Mouse (Mus musculus) midbrain, embryonic 13.5 days (tissue): ENCODE measurements around the gene Imp3. TPM values are rescaled to one million over a fixed set of nuclear protein-coding genes. Genes with fewer than 3 reads are reported as not detected.
"Not testable (repeated sequence)": the region's sequence is repeated elsewhere in the genome, so short reads cannot be mapped to it uniquely, and the experiment has no call there.

Experiments used
- ATAC-seq: fragments of 200-750 bp; cut with Nextera tagmentation; 2 replicates; pipeline ENCODE4 v1.8.0; 2017; ENCODE audit warnings: mild to moderate bottlenecking, moderate TSS enrichment, moderate library complexity
- H3K27ac ChIP-seq: fragments of 300-500 bp; sonication (generic); 2 replicates; pipeline ENCODE4 v1.5.1; 2015; ENCODE audit warnings: inconsistent platforms, mild to moderate bottlenecking, moderate library complexity
- H3K27me3 ChIP-seq: fragments of 300-500 bp; sonication (generic); 2 replicates; pipeline ENCODE4 v1.6.1; 2015; ENCODE audit warnings: mild to moderate bottlenecking, inconsistent platforms
- H3K36me3 ChIP-seq: fragments of 300-500 bp; sonication (generic); 2 replicates; pipeline ENCODE4 v1.6.1; 2015; ENCODE audit warnings: mild to moderate bottlenecking, inconsistent platforms
- H3K4me1 ChIP-seq: fragments of 300-500 bp; sonication (generic); replicated peaks from 2 replicates; pipeline ENCODE4 v1.6.1; 2015; ENCODE audit warnings: inconsistent platforms
- H3K4me2 ChIP-seq: fragments of 300-500 bp; sonication (generic); replicated peaks from 2 replicates; pipeline ENCODE4 v1.6.1; 2015; ENCODE audit warnings: moderate library complexity, mild to moderate bottlenecking, inconsistent platforms
- H3K4me3 ChIP-seq: fragments of 300-500 bp; sonication (generic); replicated peaks from 2 replicates; pipeline ENCODE4 v1.5.1; 2015; ENCODE audit warnings: mild to moderate bottlenecking, inconsistent platforms
- H3K9ac ChIP-seq: fragments of 300-500 bp; sonication (generic); replicated peaks from 2 replicates; pipeline ENCODE4 v1.6.1; 2015; ENCODE audit warnings: mild to moderate bottlenecking, inconsistent platforms
- H3K9me3 ChIP-seq: fragments of 300-500 bp; sonication (generic); 2 replicates; pipeline ENCODE4 v1.6.1; 2016; ENCODE audit warnings: mild to moderate bottlenecking, inconsistent platforms
- WGBS: fragments of 180-500 bp; shearing (Covaris S2); methylation state at CpG from one replicate; pipeline ENCODE4 v1.1.7; 2015; 5-methylcytosine and 5-hydroxymethylcytosine counted together
- polyA plus RNA-seq: library from polyadenylated mRNA; unstranded; fragments of >200 nt; fragmentation: Nextera tagmentation; extraction: Ambion mirVana; gene quantifications from 2 replicates; pipeline ENCODE4 v1.2.1, GENCODE M21; 2015

Gene Imp3
- polyA plus RNA-seq, 1 experiment from 2014 or later: 73.3 TPM

DNA sequence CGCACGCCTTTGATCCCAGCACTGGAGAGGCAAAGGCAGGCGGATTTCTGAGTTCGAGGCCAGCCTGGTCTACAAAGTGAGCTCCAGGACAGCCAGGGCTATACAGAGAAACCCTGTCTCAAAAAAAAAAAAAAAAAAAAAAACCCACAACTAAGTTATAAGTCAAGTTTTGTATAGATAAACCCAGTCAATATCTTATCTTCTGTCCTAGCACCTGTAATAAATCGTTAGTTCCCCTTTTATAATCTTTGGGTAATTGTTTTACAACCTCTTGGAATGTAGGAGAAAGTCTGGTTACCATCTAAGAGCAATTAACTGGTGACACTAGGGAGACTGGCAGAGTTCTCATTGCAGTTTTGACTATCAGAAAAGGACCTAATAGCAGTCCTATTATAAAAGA, 11.4 kb downstream of the Imp3 start:
- not testable (repeated sequence) for H3K27me3 ChIP-seq, H3K27ac ChIP-seq, H3K4me2 ChIP-seq, H3K36me3 ChIP-seq, H3K9ac ChIP-seq, H3K9me3 ChIP-seq, H3K4me3 ChIP-seq, ATAC-seq
- WGBS: 91% methylated on average over 5 of the region's 5 CpGs
- peaks cover 15% of the 10 kb centered on the region for H3K4me1 ChIP-seq

DNA sequence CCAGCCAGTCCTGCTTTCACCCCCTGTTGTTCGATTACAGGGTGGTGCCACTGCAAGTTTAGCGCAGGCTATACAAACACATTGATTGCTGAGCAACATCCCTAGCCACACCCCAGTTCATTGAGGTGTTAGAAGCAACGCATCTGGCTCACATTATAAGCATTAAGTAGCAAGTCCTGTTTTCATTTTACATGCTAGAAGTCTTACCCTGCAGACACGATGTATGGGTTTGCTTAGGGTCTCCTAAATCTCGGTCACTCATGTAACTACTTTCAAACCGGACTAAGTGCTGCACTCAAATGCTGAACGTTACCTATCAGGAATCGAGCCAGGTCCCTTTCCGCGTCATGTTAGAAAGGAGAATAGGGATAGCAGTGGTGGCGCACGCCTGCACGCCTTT, 12.5 kb downstream of the Imp3 start:
- H3K4me2 ChIP-seq: peak overlapping the region; percentile 93
- ATAC-seq: no peak
- peak overlapping the region; percentile 65 for H3K9ac ChIP-seq
- peaks cover 15% of the 10 kb centered on the region for H3K4me1 ChIP-seq
- no peaks in the 10 kb centered on the region for H3K27me3 ChIP-seq
- WGBS: 37% methylated on average over 13 of the region's 13 CpGs
- H3K27ac ChIP-seq: no peak overlapping the region; the same call in 1 of the 2 replicates
- H3K9me3 ChIP-seq: no peaks in the 10 kb centered on the region
- peak overlapping the region; percentile 66 for H3K4me3 ChIP-seq
- H3K36me3 ChIP-seq: no peaks in the 10 kb centered on the region

DNA sequence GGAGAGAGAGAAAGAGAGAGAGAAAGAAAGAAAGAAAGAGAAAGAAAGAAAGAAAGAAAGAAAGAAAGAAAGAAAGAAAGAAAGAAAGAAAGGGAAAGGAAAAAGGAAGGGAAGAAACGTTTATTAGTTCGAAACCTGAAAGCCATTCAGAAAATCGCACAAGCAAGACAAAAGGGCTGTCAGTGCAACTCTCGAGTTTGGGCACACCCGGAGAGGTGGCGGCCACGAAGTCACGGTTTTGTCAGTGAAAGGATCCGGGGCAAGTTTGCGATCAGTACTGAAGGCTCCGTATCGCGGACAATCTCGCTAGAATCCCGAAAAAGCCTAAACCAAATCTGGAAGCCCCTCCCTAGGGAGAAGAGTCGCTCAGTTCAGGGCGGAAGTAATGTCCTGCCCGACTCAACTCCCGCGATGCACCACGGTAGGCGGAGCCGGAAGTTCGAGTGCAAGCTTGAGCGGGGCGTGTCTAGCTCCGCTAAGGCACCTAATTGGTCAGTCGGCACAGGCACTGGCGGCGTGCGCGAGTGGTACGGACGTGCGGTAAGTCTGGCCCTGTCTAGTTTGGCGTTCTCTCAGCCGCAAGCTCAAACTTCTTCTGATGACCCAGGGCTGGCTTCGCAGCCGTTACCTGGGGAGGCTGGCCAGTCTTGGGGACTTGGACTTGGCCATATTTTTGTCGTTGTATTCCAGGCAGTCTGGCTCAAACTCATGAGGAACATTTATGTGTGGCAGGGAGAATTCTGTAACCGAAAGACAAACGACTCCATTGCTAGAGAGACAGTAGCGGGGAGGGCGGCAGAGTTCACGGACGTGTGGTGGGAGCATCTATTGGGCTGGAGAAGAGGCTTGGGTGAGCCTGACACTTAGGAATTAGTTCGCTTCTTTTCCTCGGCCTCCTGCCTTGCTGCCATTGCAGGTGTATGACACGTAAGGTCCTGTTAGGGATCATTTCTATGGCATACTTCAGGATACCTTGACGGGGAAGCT, 13.4 kb downstream of the Imp3 start, which contains the start of gene Snupn:
TSS of gene Snupn (plus strand) at position 465 of the 987 bp plus-strand sequence.
- H3K9ac ChIP-seq: peak within 1 kb of the TSS; percentile 83
- H3K4me1 ChIP-seq: peaks cover 15% of the 10 kb centered on the region
- peak within 1 kb of the TSS; percentile 93 for H3K4me2 ChIP-seq
- ATAC-seq: peak; percentile 100
- under 1% methylated on average over 50 of the region's 50 CpGs for WGBS
- H3K36me3 ChIP-seq: peaks cover 1% of the 10 kb centered on the region
- H3K9me3 ChIP-seq: no peaks in the 10 kb centered on the region
- H3K27ac ChIP-seq: peak within 1 kb of the TSS; percentile 89
- no peaks in the 10 kb centered on the region for H3K27me3 ChIP-seq
- peak within 1 kb of the TSS; percentile 66 for H3K4me3 ChIP-seq

DNA sequence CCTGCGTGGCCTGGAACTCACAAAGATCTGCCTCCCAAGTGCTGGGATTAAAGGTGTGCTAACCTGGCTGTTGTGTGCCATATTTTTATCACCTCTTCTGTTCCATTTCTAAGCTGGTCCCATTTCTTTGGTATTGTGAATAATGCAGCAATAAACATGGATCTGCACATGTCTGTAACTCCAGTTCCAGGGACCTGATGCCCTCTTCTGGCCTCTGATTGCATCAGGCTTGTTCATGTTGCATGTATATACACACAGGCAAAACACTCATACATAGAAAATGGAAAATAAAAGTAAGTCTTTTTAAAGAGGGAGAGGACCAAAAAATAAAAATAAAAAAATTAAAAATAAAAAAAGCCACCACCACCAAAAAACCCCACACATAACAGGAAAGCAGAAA, 16.3 kb downstream of the Imp3 start:
- Histone ChIP-seq H3K4me2 (no peak overlapping the region), H3K36me3 (peaks cover 13% of the 10 kb centered on the region), H3K9me3 (no peaks in the 10 kb centered on the region), H3K27me3 (no peaks in the 10 kb centered on the region), H3K9ac (no peak overlapping the region), H3K4me1 (peaks cover 15% of the 10 kb centered on the region), H3K27ac (no peak overlapping the region), H3K4me3 (no peak overlapping the region)
- no peak for ATAC-seq
- WGBS: 96% methylated on average over 1 of the region's 1 CpGs

DNA sequence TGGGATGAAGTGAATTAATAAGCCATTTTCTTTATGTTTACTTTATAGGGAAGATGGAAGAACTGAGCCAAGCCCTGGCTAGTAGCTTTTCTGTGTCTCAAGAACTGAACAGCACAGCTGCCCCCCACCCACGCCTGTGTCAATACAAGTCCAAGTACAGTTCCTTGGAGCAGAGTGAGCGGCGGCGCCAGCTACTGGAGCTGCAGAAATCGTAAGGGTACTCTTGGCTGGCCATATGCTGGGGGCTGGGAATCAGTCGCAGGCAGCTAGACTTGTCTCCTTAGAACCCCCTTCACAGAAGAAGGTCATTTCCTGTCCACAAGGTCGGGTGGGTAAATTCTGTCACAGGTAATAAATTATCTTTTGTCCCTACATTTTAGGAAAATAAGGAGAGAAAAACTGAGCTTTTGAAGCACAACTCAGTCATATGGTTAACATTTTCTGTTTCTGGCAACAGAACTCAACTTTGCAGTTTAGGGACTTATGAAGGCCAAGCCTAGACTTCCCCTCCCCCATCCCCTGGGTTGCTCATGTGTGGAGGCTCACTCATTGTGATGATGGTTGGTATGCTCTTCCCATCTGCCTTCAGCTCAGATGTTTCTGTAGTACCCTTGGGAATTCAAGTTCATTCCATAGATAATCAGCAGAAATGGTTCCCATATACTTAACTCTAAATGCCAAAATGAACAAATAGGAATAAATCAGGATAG, 19.8 kb downstream of the Imp3 start:
- 87% methylated on average over 7 of the region's 7 CpGs for WGBS
- no peak overlapping the region for H3K9ac ChIP-seq
- H3K4me2 ChIP-seq: no peak overlapping the region
- no peak overlapping the region for H3K27ac ChIP-seq
- H3K9me3 ChIP-seq: no peaks in the 10 kb centered on the region
- H3K4me3 ChIP-seq: no peak overlapping the region
- no peaks in the 10 kb centered on the region for H3K4me1 ChIP-seq
- no peaks in the 10 kb centered on the region for H3K27me3 ChIP-seq
- peaks cover 28% of the 10 kb centered on the region for H3K36me3 ChIP-seq
- ATAC-seq: no peak

DNA sequence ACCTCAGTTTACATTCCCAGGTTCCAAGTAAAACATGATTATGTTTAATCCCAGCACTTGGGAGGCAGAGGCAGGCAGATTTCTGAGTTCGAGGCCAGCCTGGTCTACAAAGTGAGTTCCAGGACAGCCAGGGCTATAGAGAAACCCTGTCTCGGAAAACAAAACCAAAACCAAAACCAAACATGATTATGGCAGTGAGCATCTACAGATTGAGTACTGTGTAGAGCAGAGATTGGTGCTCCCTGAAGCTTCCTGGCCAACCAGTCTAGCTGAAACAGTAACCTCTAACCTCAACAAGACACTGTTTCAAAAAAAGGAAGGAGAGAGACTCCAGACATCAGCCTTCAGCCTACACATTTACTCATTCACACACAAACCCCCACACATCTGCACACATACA, 21.4 kb downstream of the Imp3 start:
- no peak for ATAC-seq
- Histone ChIP-seq H3K9ac (no peak overlapping the region), H3K27ac (no peak overlapping the region), H3K27me3 (no peaks in the 10 kb centered on the region), H3K4me2 (no peak overlapping the region), H3K4me1 (no peaks in the 10 kb centered on the region), H3K36me3 (peaks cover 43% of the 10 kb centered on the region), H3K9me3 (no peaks in the 10 kb centered on the region), H3K4me3 (no peak overlapping the region)
- WGBS: 100% methylated on average over 2 of the region's 2 CpGs

DNA sequence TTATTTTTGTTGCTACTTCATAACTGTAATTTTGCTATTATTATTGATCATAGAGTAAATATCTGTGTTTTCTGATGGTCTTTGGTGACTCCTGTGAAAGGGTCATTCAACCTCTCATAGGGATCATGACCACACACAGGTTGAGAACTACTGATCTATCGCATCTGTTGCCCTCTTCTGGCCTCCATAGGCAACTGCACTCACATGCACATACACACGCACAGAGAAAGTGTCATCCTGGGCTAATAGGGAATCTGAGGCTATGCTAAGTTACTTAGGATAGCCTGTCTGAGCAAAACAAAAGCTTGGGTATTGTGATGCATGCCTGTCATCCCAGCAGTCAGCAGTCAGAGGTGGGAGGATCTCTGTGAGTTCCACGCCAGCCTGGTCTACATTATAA, 24.3 kb downstream of the Imp3 start:
- 95% methylated on average over 3 of the region's 3 CpGs for WGBS
- H3K36me3 ChIP-seq: peaks cover 52% of the 10 kb centered on the region

GRCm38 (mm10) chr9:56970158-56970557, 32.9 kb downstream of the Imp3 start:
- Histone ChIP-seq H3K4me1 (no peaks in the 10 kb centered on the region), H3K27ac (no peak overlapping the region), H3K36me3 (peaks cover 46% of the 10 kb centered on the region), H3K9ac (no peak overlapping the region), H3K4me2 (no peak overlapping the region), H3K9me3 (no peaks in the 10 kb centered on the region), H3K27me3 (no peaks in the 10 kb centered on the region), H3K4me3 (no peak overlapping the region)
- whole genome bisulfite sequencing: 96% methylated on average over 2 of the region's 2 CpGs
- ATAC-seq: no peak

More for the DNA sequence above, 24.3 kb downstream of the Imp3 start:
- H3K27ac ChIP-seq: no peak overlapping the region
- no peaks in the 10 kb centered on the region for H3K9me3 ChIP-seq
- H3K9ac ChIP-seq: no peak overlapping the region
- H3K27me3 ChIP-seq: no peaks in the 10 kb centered on the region
- no peaks in the 10 kb centered on the region for H3K4me1 ChIP-seq
- no peak overlapping the region for H3K4me3 ChIP-seq
- no peak overlapping the region for H3K4me2 ChIP-seq
- no peak for ATAC-seq

- WGBS: 92% methylated on average over 8 of the region's 8 CpGs
Observed at GRCm38 (mm10) chr9:56973960-56974524, 36.8 kb downstream of the Imp3 start.

GRCm38 (mm10) chr9:56975199-56975598, 37.9 kb downstream of the Imp3 start:
- Histone ChIP-seq H3K27me3 (no peaks in the 10 kb centered on the region), H3K4me2 (no peak overlapping the region), H3K9ac (no peak overlapping the region), H3K4me3 (no peak overlapping the region), H3K27ac (no peak overlapping the region), H3K9me3 (no peaks in the 10 kb centered on the region), H3K36me3 (peaks cover 35% of the 10 kb centered on the region), H3K4me1 (no peaks in the 10 kb centered on the region)
- ATAC-seq: no peak
- WGBS: 88% methylated on average over 3 of the region's 3 CpGs

More at GRCm38 (mm10) chr9:56973960-56974524, 36.8 kb downstream of the Imp3 start:
- ATAC-seq: no peak
- Histone ChIP-seq H3K4me1 (no peaks in the 10 kb centered on the region), H3K9ac (no peak overlapping the region), H3K9me3 (no peaks in the 10 kb centered on the region), H3K27me3 (no peaks in the 10 kb centered on the region), H3K4me2 (no peak overlapping the region), H3K36me3 (peaks cover 32% of the 10 kb centered on the region), H3K27ac (no peak overlapping the region), H3K4me3 (no peak overlapping the region)

GRCm38 (mm10) chr9:56980186-56980585, 42.9 kb downstream of the Imp3 start:
- WGBS: 90% methylated on average over 6 of the region's 6 CpGs

GRCm38 (mm10) chr9:56981502-56981901, 44.2 kb downstream of the Imp3 start:
- WGBS: 86% methylated on average over 1 of the region's 1 CpGs
- H3K4me2 ChIP-seq: no peak overlapping the region
- no peak overlapping the region for H3K4me3 ChIP-seq
- H3K9me3 ChIP-seq: no peaks in the 10 kb centered on the region
- H3K4me1 ChIP-seq: no peaks in the 10 kb centered on the region
- H3K27me3 ChIP-seq: no peaks in the 10 kb centered on the region
- ATAC-seq: no peak
- peaks cover 42% of the 10 kb centered on the region for H3K36me3 ChIP-seq
- no peak overlapping the region for H3K9ac ChIP-seq
- H3K27ac ChIP-seq: no peak overlapping the region

More at GRCm38 (mm10) chr9:56980186-56980585, 42.9 kb downstream of the Imp3 start:
- Histone ChIP-seq H3K9me3 (no peaks in the 10 kb centered on the region), H3K36me3 (peaks cover 40% of the 10 kb centered on the region), H3K9ac (no peak overlapping the region), H3K4me2 (no peak overlapping the region), H3K27ac (no peak overlapping the region), H3K4me1 (no peaks in the 10 kb centered on the region), H3K4me3 (no peak overlapping the region), H3K27me3 (no peaks in the 10 kb centered on the region)
- no peak for ATAC-seq
